Mouse (Mus musculus): ENCODE results near the gene Hmga1b. TPM values are rescaled to one million over a fixed set of nuclear protein-coding genes. Genes with fewer than 3 reads are reported as not detected.
"Not testable (repeated sequence)": the region's sequence is repeated elsewhere in the genome, so short reads cannot be mapped to it uniquely, and the experiment has no call there.

The Hmga1b gene
- total RNA-seq (2021) = 10 to 100 TPM; 18.7 to 22.2 TPM
- long read RNA-seq, transcript Hmga1b-201 (1 exons, 1,626 nt) = major isoform, 11 of 11 reads
- long read RNA-seq, partial matches to known transcripts = 0 of 11 reads
- long read RNA-seq, other reads (novel, unspliced or antisense) = 0 of 11 reads

DNA sequence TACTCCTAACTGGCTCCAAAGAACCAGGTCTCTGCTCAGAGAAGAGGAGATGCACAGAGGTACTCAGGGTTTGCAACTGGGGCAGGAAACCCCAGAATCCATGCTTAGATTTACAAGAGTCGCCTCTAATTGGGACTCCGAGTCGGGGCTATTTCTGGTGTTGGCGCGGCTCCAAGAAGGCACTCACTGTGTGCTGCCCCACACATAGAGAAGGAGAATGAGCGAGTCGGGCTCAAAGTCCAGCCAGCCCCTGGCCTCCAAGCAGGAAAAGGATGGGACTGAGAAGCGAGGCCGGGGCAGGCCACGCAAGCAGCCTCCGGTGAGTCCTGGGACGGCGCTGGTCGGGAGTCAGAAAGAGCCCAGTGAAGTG, at the start of gene Hmga1b:
Gene Hmga1b, plus strand, starts transcription at position 123 of the 370 bp plus-strand sequence.
- DNase-seq (ENCODE audit: low spot score in 2 of 2) = not testable (repeated sequence)

DNA sequence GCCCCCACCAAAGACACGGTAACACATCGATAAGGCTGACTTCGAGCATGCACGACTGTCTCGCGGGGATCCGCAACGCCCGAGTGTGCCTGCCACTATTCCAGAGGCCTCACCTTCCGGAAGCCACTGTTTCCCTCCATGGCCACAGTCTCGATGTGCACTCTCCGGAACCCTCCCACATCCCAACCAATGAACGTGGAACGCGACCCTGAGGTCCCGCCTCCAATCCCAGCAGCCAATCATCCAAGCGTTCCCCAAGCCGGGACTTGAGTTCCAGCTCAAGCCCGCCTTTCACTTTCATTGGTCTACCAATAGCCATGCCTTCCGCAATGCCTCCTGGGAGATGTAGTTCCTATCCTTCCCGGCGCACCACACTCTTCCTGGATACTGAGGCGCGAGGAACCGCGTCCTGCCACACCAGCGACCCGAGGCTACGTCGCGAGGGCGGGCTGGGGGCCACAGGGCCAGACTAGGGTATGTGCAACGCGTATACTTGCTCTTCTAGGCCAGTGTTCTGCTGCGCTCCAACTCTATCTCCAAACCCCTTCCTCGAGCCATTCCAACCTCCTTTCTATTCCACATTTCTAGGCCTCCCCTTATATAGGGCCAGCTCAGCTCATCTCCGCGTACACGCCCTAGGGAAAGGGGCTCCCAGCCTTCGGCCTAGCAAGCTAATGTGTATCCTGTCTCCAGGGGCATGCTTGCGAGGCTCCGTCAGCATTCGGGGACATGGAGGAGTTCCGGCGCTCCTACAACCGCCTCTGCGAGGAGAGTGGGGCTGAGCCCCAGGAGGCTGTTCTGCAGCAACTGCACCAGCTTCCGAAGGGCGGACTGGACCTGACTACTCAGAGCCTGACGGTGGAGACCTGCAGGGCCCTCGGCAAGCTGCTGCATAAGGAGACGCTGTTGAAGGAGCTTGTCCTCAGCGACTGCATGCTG, 48.7 kb upstream of the Hmga1b start, which contains the start of the genes Cenpx and Lrrc45:
Gene Cenpx, minus strand, starts transcription at position 159 of the 939 bp plus-strand sequence.
Gene Lrrc45, plus strand, starts transcription at position 346 of the 939 bp plus-strand sequence.
- DNase-seq (ENCODE audit: low spot score in 2 of 2) = peak; percentile 96 to 97

GRCm38 (mm10) chr11:120714546-120714945, 48.0 kb upstream of the Hmga1b start:
- DNase-seq (ENCODE audit: low spot score in 2 of 2) = no peak

DNA sequence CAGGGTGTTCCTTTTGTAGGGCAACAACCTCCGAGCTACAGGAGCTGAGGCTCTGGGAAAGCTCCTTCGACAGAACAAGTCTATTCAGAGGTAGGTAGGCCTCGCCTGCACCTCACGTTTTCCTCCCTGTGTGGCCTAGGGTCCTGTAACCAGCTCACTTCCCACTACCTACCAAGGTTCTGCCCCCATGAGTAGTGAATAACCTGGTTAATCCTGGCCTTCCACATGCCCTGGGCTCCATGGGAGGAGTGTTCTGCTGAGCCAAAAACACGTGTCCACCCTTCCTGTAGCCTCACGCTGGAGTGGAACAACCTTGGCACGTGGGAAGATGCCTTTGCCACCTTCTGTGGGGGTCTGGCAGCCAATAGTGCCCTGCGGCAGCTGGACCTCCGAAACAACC, 47.5 kb upstream of the Hmga1b start:
- no peak for DNase-seq (ENCODE audit: low spot score in 2 of 2)

GRCm38 (mm10) chr11:120719242-120719641, 43.4 kb upstream of the Hmga1b start:
- no peak for DNase-seq (ENCODE audit: low spot score in 2 of 2)

GRCm38 (mm10) chr11:120719841-120720376, 42.7 kb upstream of the Hmga1b start:
- DNase-seq (ENCODE audit: low spot score in 2 of 2) = peak in 1 of 2 experiments; percentile 14

DNA sequence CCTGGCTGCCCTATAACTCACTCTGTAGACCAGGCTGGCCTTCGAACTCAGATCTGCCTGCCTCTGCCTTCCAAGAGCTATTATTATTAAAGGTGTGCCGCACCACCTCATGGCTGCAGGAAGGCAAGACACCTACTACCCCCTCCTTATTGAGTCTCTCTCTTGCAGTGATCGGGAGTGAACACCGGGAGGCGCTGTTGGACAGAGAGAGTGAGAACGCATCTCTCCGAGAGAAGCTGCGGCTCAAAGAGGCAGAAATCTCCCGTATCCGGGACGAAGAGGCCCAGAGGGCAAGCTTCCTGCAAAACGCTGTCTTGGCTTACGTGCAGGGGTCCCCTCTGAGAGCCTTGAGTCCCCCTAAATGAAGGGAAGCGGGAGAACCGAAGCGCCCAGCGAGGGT, 42.1 kb upstream of the Hmga1b start:
- DNase-seq (ENCODE audit: low spot score in 2 of 2) = peak; percentile 96 to 97

- DNase-seq (ENCODE audit: low spot score in 2 of 2) = peak; percentile 79 to 88
These were observed 41.2 kb upstream of the Hmga1b start, which contains the start of gene Rac3 for GRCm38 (mm10) chr11:120721124-120722066. TSS of gene Rac3 (plus strand) at chr11:120721470.

DNA sequence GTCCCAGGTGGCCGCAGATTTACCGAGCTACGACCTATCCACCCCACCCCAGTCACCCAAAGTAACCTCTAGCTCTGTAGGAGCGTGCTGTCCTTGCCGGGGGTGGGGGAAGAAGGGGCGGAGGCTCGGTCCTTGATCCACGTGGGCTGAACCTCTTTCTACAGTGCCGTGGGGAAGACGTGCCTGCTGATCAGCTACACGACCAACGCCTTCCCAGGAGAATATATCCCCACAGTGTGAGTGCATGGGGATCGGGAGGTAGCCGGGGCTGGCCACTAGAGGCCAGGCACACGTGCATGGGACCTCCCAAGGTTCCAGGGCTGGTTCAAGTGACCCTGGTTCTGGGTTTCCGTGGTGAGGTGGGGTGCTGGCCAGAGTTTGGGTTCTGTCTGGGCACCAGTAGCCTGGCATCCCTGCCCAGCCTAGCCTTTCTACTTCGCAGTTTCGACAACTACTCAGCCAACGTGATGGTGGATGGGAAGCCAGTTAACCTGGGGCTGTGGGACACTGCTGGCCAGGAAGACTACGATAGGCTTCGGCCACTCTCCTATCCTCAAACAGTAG, 40.4 kb upstream of the Hmga1b start:
- DNase-seq (ENCODE audit: low spot score in 2 of 2) = peak; percentile 9 to 26

GRCm38 (mm10) chr11:120722761-120723382, 39.7 kb upstream of the Hmga1b start:
- DNase-seq (ENCODE audit: low spot score in 2 of 2) = peak in 1 of 2 experiments; percentile 4

DNA sequence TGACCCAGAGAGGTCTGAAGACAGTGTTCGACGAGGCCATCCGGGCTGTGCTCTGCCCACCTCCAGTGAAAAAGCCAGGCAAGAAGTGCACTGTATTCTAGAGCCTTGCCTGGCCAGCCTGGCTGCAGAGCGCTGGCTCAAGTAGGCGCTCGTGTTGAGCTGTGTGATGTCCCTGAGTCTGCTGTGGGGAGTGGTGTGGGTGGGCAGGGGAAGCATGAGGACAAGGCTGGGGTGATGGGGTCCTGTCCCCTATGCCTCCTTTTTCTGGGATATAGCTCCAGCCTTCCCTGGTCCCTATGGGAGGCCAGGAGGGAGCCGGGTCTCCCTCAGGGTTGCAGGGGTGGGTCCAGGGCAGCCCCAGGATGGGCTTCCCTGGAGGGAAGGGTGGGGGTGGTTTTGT, 39.1 kb upstream of the Hmga1b start:
- peak in 1 of 2 experiments; percentile 3 for DNase-seq (ENCODE audit: low spot score in 2 of 2)

DNA sequence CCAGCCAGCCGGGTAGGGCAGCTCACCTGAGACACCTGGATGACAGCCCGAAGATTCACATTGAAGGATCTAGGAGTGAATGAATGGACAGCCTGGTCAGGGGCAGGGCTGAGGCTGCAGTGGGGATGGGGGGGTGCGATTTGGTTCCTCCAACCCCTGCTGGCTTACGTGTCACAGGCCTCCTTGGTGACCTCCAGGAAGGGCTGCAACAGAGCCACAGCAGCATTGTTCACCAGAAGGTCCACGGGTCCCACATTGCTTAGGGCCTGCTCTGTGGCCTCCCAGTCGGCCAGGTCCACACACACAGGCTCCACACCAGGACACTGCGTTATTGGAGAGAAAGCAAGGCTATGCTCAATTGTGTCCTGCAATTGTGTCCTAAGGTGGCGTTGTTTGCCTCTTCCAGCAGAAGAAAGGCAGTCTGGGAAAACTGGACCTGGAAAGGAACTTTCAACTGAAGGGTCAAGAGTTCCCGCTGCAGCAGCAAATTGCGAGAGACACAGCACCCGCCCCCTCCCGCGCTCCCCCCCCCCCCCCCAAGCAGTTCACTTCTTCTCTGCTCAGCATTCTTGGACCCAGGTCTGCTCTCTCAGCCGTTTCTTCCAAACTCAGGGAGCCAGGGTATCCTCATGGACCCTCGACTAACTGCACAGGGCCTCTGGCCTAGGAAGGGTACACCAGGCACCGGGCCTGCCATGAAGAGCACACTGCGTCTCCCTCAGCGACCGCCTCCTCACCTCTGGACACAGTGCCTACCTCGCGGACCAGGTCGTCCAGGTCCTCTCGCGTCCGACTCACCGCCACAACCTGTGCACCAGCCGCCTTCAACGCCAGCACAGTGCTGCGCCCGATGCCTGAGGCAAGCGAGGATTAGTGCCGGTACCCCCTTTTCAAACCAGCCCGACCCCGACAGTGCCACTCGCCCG, 36.1 kb upstream of the Hmga1b start:
- no peak for DNase-seq (ENCODE audit: low spot score in 2 of 2)

DNA sequence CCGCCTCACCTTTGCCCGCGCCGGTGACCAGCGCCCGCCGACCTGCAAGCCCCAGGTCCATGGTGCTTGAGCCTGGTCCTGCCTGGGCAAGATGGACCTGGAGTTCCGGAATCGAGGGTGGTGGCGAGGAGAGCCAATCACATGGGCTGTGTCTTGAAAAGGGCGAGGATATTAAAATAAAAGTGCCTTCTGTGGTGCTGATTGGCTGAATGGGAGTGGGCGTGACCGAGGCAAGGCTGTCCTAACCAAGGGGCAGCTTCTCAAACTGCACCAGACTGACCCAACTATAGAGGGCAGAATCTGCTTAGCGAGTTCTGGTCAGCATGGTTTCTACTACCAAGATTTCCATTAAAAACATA, 35.4 kb upstream of the Hmga1b start, which contains the start of gene Dcxr:
Gene Dcxr, minus strand, starts transcription at position 113 of the 359 bp plus-strand sequence.
- DNase-seq (ENCODE audit: low spot score in 2 of 2) = peak; percentile 74 to 75

GRCm38 (mm10) chr11:120727564-120727963, 35.0 kb upstream of the Hmga1b start:
- no peak for DNase-seq (ENCODE audit: low spot score in 2 of 2)

GRCm38 (mm10) chr11:120728530-120729240, 33.9 kb upstream of the Hmga1b start:
- no peak for DNase-seq (ENCODE audit: low spot score in 2 of 2)

- DNase-seq (ENCODE audit: low spot score in 2 of 2) = peak in 1 of 2 experiments; percentile 8
These were observed 33.1 kb upstream of the Hmga1b start for GRCm38 (mm10) chr11:120729432-120730050.

DNA sequence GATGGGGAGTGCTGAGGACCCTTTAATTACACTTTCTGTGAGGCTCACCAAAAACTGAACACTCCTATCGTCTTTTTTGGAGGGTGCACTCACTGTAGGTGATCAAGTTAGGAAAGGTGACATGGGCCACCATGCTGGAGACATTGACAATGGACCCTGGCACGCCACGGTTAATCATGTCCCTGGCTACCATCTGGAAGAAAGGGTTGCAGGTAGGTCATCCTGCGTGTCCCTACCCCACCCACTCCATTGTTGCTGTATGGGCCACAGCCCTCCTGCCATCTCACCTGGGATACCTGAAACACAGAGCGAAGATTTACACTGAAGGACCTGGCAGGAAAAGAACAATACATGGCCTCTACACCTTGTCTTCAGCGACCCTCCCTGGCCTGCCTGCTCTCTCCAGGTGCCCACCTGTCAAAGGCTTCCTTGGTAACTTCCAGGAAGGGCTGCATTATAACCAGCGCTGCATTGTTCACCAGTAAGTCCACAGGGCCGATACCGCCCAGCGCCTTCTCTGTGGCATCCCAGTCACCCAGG, 32.2 kb upstream of the Hmga1b start:
- DNase-seq (ENCODE audit: low spot score in 2 of 2) = no peak
